Mouse (Mus musculus) adipocyte (in vitro differentiated cells): ENCODE data around the gene Ppfia4.
"Not testable (repeated sequence)": the region's sequence is repeated elsewhere in the genome, so short reads cannot be mapped to it uniquely, and the experiment has no call there.

Source experiments
- DNase-seq: peaks from one replicate; pipeline ENCODE4 v3.0.0-alpha.2; 2016; ENCODE audit warnings: low spot score

The Ppfia4 gene

GRCm38 (mm10) chr1:134272754-134273250, 59.9 kb downstream of the Ppfia4 start:
- no peak for DNase-seq

GRCm38 (mm10) chr1:134270026-134270425, 62.7 kb downstream of the Ppfia4 start:
- DNase-seq = no peak

- DNase-seq = no peak
Measured at GRCm38 (mm10) chr1:134265797-134266196, 66.9 kb downstream of the Ppfia4 start.

GRCm38 (mm10) chr1:134264341-134264740, 68.4 kb downstream of the Ppfia4 start:
- no peak for DNase-seq

GRCm38 (mm10) chr1:134249681-134250080, 83.0 kb downstream of the Ppfia4 start:
- DNase-seq = not testable (repeated sequence)
